Mouse (Mus musculus) cortical plate, adult 2 months (tissue): ENCODE measurements around the gene Slc2a2.

Source experiments
- CTCF ChIP-seq: fragments of 200-500 bp; IDR thresholded peaks from 2 replicates; pipeline ENCODE4 v1.5.1; 2011; ENCODE audit warnings: mild to moderate bottlenecking, control low read depth, low read length; ENCODE audit not compliant: insufficient read depth; ENCODE audit errors: extremely low read depth
- POLR2A ChIP-seq: fragments of 200-500 bp; IDR thresholded peaks from 2 replicates; pipeline ENCODE4 v1.6.1; 2011; ENCODE audit warnings: mild to moderate bottlenecking, low read length, control low read depth; ENCODE audit not compliant: insufficient read depth; ENCODE audit errors: extremely low read depth

DNA sequence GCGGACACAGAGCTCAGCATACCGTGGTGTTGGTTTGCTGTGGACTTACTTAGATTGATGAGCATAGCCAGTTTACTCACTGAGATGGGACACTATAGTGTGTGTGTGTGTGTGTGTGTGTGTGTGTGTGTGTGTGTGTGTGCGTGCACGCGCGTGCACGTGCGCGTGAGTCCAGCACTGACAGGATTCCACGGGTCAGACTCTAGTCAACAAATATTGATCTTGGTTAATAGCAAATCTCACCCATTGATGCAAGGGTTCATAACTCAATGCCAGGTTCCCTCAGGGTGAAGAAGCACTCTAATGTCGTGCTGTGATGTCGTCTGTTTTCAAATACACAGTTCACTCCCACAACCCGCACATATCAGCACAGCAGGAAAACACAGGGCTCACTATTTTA, 27.5 kb downstream of the Slc2a2 start:
- TF ChIP-seq CTCF (no peak), POLR2A (no peak)
